Mouse (Mus musculus): Measurements from ENCODE around the gene Krtap1-3.

Gene Krtap1-3

GRCm38 (mm10) chr11:99557976-99558745 is 33.0 kb downstream of the Krtap1-3 start:
- in situ Hi-C loops (cut with MboI, MseI) = no loop called here

GRCm38 (mm10) chr11:99556753-99557152 is 34.4 kb downstream of the Krtap1-3 start, which contains the start of gene Krtap3-2:
TSS of gene Krtap3-2 (minus strand) at chr11:99556853.
- in situ Hi-C loops (cut with MboI, MseI) = no loop called here

- in situ Hi-C loops (cut with MboI, MseI) = no loop called here
Observed at GRCm38 (mm10) chr11:99556195-99556594, 34.9 kb downstream of the Krtap1-3 start.

- in situ Hi-C loops (cut with MboI, MseI) = no loop called here
Observed at GRCm38 (mm10) chr11:99550765-99551164, 40.4 kb downstream of the Krtap1-3 start, which contains the start of gene Krtap3-3. TSS of gene Krtap3-3 (minus strand) at chr11:99550865.

GRCm38 (mm10) chr11:99547892-99548291 is 43.2 kb downstream of the Krtap1-3 start:
- in situ Hi-C loops (cut with MboI, MseI) = no loop called here
